Mouse (Mus musculus): ENCODE data around the gene Kcnip1. TPM values are rescaled to one million over a fixed set of nuclear protein-coding genes. Genes with fewer than 3 reads are reported as not detected.

The Kcnip1 gene
- polyA plus RNA-seq, 1 experiment from 2014 or later, result 9.0 TPM

- H3K27me3 ChIP-seq (ENCODE audit: control insufficient read depth, insufficient read depth, low read length), result no peaks in the 10 kb centered on the region
- no peaks in the 10 kb centered on the region for H3K9me3 ChIP-seq (ENCODE audit: control insufficient read depth, low read length)
- H3K27ac ChIP-seq (ENCODE audit: low read depth, low read length), result no peak overlapping the region
- no peak overlapping the region for H3K4me3 ChIP-seq (ENCODE audit: low read depth, low read length)
- H3K36me3 ChIP-seq (ENCODE audit: control insufficient read depth, insufficient read depth, low read length), result no peaks in the 10 kb centered on the region
- H3K4me2 ChIP-seq, result no peak overlapping the region
- no peak for DNase-seq (ENCODE audit: low spot score, missing footprints)
- 84% methylated on average over 3 of the region's 3 CpGs for WGBS
- ATAC-seq (ENCODE audit: low FRiP score), result no peak
- no peak overlapping the region for H3K9ac ChIP-seq (ENCODE audit: low read length)
- no peaks in the 10 kb centered on the region for H3K4me1 ChIP-seq (ENCODE audit: control insufficient read depth, insufficient read depth, low read length)
Observed at GRCm38 (mm10) chr11:33690181-33690580, 302.8 kb downstream of the Kcnip1 start.

- Histone ChIP-seq H3K9me3 (ENCODE audit: control insufficient read depth, low read length) (no peaks in the 10 kb centered on the region), H3K4me3 (ENCODE audit: low read depth, low read length) (no peak overlapping the region), H3K27me3 (ENCODE audit: control insufficient read depth, insufficient read depth, low read length) (no peaks in the 10 kb centered on the region), H3K27ac (ENCODE audit: low read depth, low read length) (no peak overlapping the region), H3K36me3 (ENCODE audit: control insufficient read depth, insufficient read depth, low read length) (no peaks in the 10 kb centered on the region), H3K9ac (ENCODE audit: low read length) (no peak overlapping the region), H3K4me1 (ENCODE audit: control insufficient read depth, insufficient read depth, low read length) (no peaks in the 10 kb centered on the region), H3K4me2 (no peak overlapping the region)
- no peak for DNase-seq (ENCODE audit: low spot score, missing footprints)
- no peak for ATAC-seq (ENCODE audit: low FRiP score)
- WGBS, result 83% methylated on average over 3 of the region's 3 CpGs
Observed at GRCm38 (mm10) chr11:33685904-33686303, 307.0 kb downstream of the Kcnip1 start.

- Histone ChIP-seq H3K4me1 (ENCODE audit: control insufficient read depth, insufficient read depth, low read length) (0 out of 2 replicates have a peak, but pooled peaks cover 3% of the 10 kb centered on the region), H3K9me3 (ENCODE audit: control insufficient read depth, low read length) (no peaks in the 10 kb centered on the region), H3K27ac (ENCODE audit: low read depth, low read length) (no peak overlapping the region), H3K4me3 (ENCODE audit: low read depth, low read length) (no peak overlapping the region), H3K27me3 (ENCODE audit: control insufficient read depth, insufficient read depth, low read length) (no peaks in the 10 kb centered on the region), H3K36me3 (ENCODE audit: control insufficient read depth, insufficient read depth, low read length) (no peaks in the 10 kb centered on the region), H3K9ac (ENCODE audit: low read length) (no peak overlapping the region), H3K4me2 (peak overlapping the region; percentile 30)
- 2% methylated on average over 15 of the region's 15 CpGs for WGBS
- peak; percentile 93 for DNase-seq (ENCODE audit: low spot score, missing footprints)
- no peak for ATAC-seq (ENCODE audit: low FRiP score)
Observed at GRCm38 (mm10) chr11:33680151-33680550, 312.8 kb downstream of the Kcnip1 start.

- no peak overlapping the region for H3K9ac ChIP-seq (ENCODE audit: low read length)
- DNase-seq (ENCODE audit: low spot score, missing footprints), result peak; percentile 14
- WGBS, result 81% methylated on average over 10 of the region's 10 CpGs
- no peak for ATAC-seq (ENCODE audit: low FRiP score)
- no peaks in the 10 kb centered on the region for H3K27me3 ChIP-seq (ENCODE audit: control insufficient read depth, insufficient read depth, low read length)
- H3K9me3 ChIP-seq (ENCODE audit: control insufficient read depth, low read length), result no peaks in the 10 kb centered on the region
- H3K36me3 ChIP-seq (ENCODE audit: control insufficient read depth, insufficient read depth, low read length), result no peaks in the 10 kb centered on the region
- H3K27ac ChIP-seq (ENCODE audit: low read depth, low read length), result no peak overlapping the region
- H3K4me3 ChIP-seq (ENCODE audit: low read depth, low read length), result no peak overlapping the region
- H3K4me1 ChIP-seq (ENCODE audit: control insufficient read depth, insufficient read depth, low read length), result no peaks in the 10 kb centered on the region
- H3K4me2 ChIP-seq, result no peak overlapping the region
Observed at GRCm38 (mm10) chr11:33670105-33670965, 322.6 kb downstream of the Kcnip1 start.

DNA sequence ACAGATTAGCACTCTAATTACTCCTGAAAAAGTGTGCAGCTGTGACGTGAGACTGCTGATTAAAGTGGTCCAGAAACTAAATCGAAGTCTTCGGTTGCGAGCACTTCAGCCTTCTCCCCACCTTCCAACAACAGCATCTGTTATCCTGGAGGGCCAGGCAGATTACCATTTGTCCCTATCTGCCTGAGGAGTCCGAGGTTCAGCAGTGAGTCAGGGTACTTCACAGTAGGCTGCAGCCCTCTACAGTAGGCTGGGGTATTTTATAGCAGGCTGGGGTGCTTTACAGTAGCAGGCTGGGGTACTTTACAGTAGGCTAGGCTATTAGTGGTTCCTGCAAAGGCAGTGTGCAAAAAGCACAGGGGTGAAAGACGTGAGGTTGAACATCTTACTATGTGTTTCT is 324.6 kb downstream of the Kcnip1 start:
- Histone ChIP-seq H3K4me3 (ENCODE audit: low read depth, low read length) (no peak overlapping the region), H3K9me3 (ENCODE audit: control insufficient read depth, low read length) (no peaks in the 10 kb centered on the region), H3K4me2 (no peak overlapping the region), H3K36me3 (ENCODE audit: control insufficient read depth, insufficient read depth, low read length) (no peaks in the 10 kb centered on the region), H3K4me1 (ENCODE audit: control insufficient read depth, insufficient read depth, low read length) (no peaks in the 10 kb centered on the region), H3K27me3 (ENCODE audit: control insufficient read depth, insufficient read depth, low read length) (no peaks in the 10 kb centered on the region), H3K9ac (ENCODE audit: low read length) (no peak overlapping the region), H3K27ac (ENCODE audit: low read depth, low read length) (no peak overlapping the region)
- 77% methylated on average over 6 of the region's 6 CpGs for WGBS
- ATAC-seq (ENCODE audit: low FRiP score) (no peak), DNase-seq (ENCODE audit: low spot score, missing footprints) (no peak)

DNA sequence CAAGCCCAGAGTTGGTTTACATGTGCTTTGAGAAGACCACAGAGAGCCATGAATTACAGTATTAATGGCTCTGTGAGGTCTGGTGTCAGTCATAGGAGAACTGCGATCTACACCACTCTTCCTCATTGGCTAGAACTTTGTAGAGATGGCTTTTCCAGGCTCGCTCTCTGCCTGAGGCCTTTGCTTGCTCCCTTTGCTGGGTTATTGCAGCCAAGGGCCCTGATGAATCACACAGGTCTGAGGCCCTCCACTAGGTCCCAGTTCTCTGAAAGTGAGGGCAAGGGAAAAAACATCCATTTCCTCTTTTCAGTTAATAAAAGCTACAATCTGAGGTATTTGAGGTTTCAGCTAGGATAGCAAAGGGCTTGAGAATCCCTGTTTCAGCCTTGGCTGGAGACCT is 329.4 kb downstream of the Kcnip1 start:
- H3K27ac ChIP-seq (ENCODE audit: low read depth, low read length), result no peak overlapping the region
- DNase-seq (ENCODE audit: low spot score, missing footprints) (no peak), ATAC-seq (ENCODE audit: low FRiP score) (no peak)
- H3K4me2 ChIP-seq, result no peak overlapping the region
- H3K4me3 ChIP-seq (ENCODE audit: low read depth, low read length), result no peak overlapping the region
- H3K27me3 ChIP-seq (ENCODE audit: control insufficient read depth, insufficient read depth, low read length), result no peaks in the 10 kb centered on the region
- WGBS, result 95% methylated on average over 2 of the region's 2 CpGs
- no peak overlapping the region for H3K9ac ChIP-seq (ENCODE audit: low read length)
- no peaks in the 10 kb centered on the region for H3K9me3 ChIP-seq (ENCODE audit: control insufficient read depth, low read length)
- no peaks in the 10 kb centered on the region for H3K4me1 ChIP-seq (ENCODE audit: control insufficient read depth, insufficient read depth, low read length)
- no peaks in the 10 kb centered on the region for H3K36me3 ChIP-seq (ENCODE audit: control insufficient read depth, insufficient read depth, low read length)

- no peak for ATAC-seq (ENCODE audit: low FRiP score)
- Histone ChIP-seq H3K4me1 (ENCODE audit: control insufficient read depth, insufficient read depth, low read length) (no peaks in the 10 kb centered on the region), H3K4me3 (ENCODE audit: low read depth, low read length) (no peak overlapping the region), H3K27ac (ENCODE audit: low read depth, low read length) (no peak overlapping the region), H3K36me3 (ENCODE audit: control insufficient read depth, insufficient read depth, low read length) (no peaks in the 10 kb centered on the region), H3K4me2 (no peak overlapping the region), H3K9me3 (ENCODE audit: control insufficient read depth, low read length) (no peaks in the 10 kb centered on the region), H3K9ac (ENCODE audit: low read length) (no peak overlapping the region), H3K27me3 (ENCODE audit: control insufficient read depth, insufficient read depth, low read length) (no peaks in the 10 kb centered on the region)
- 86% methylated on average over 13 of the region's 13 CpGs for WGBS
- DNase-seq (ENCODE audit: low spot score, missing footprints), result no peak
Observed at GRCm38 (mm10) chr11:33660016-33660913, 332.7 kb downstream of the Kcnip1 start.

DNA sequence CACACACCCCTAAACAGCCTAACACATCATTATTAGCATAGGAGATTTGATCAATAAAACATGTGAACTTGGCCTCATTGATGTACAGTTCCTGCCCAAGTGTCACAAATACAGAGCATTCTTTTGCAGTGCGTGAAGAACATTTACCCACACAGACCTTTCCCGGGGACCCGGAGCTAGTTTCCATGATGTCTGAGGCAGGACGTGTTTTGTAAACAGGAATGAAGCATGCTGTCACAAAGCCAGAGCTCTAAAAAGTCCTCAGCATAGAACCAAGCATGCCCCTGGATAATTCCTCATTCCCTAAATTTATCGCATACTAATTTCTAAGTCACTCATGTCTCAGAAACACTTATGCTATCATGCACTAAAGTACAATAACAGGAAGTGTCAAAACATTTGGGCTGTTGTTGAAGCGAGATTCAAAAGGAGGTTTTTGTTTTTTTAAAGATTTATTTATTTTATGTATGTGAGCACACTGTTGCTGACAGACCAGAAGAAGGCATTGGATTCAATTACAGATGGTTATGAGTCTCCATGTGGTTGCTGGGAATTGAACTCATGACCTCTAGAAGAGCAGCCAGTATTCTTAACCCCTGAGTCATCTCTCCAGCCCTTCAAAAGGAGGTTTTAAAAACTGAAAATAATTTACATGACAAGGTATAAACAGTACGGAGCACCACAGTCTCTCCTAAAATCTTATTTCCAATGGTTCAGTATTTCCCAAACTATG is 336.9 kb downstream of the Kcnip1 start:
- Histone ChIP-seq H3K4me3 (ENCODE audit: low read depth, low read length) (no peak overlapping the region), H3K27ac (ENCODE audit: low read depth, low read length) (no peak overlapping the region), H3K4me2 (no peak overlapping the region), H3K9me3 (ENCODE audit: control insufficient read depth, low read length) (no peaks in the 10 kb centered on the region), H3K4me1 (ENCODE audit: control insufficient read depth, insufficient read depth, low read length) (no peaks in the 10 kb centered on the region), H3K9ac (ENCODE audit: low read length) (no peak overlapping the region), H3K36me3 (ENCODE audit: control insufficient read depth, insufficient read depth, low read length) (no peaks in the 10 kb centered on the region), H3K27me3 (ENCODE audit: control insufficient read depth, insufficient read depth, low read length) (no peaks in the 10 kb centered on the region)
- no peak for DNase-seq (ENCODE audit: low spot score, missing footprints)
- ATAC-seq (ENCODE audit: low FRiP score), result no peak
- WGBS, result 85% methylated on average over 7 of the region's 7 CpGs

Data from midbrain, embryonic 11.5 days (tissue).